ENCODE assay signal across 11 mouse cellular contexts in genomic region chr3:118680803-118681202, GRCm38 (mm10).
A peak's percentile ranks its signal among the peaks of the same experiment; 100 is the strongest.
DNase-seq lines count a peak whose midpoint lies in the region; ATAC-seq and TF ChIP-seq lines count a peak whose summit lies in the region.
"Had no signal": no experiment of that assay in that cellular context is flagged by ENCODE, and none has a peak within 500 bp of the region (broad histone marks: within the 10 kb centered on the region; RNA-seq: fewer than 3 reads in every experiment).

No protein-coding gene starts in this region.

- H3K27me3 ChIP-seq in hindbrain, embryonic 11.5 days (ENCODE audit: control insufficient read depth, insufficient read depth, low read length) = no peaks in the 10 kb centered on the region
- H3K27me3 ChIP-seq in hindbrain, embryonic 14.5 days (ENCODE audit: control insufficient read depth, insufficient read depth, low read length) = no peaks in the 10 kb centered on the region
- no peaks in the 10 kb centered on the region for H3K27me3 ChIP-seq in CH12.LX (replicated peaks)
- H3K27me3 ChIP-seq: embryonic facial prominence, embryonic 13.5 days had no signal

- TF ChIP-seq CTCF in CH12.LX (conservative IDR thresholded peaks at IDR 0.05 in 1 of 2, IDR thresholded peaks at IDR 0.05 in 1 of 2; ENCODE audit: low read depth in 2 of 2, low read length in 2 of 2) = no peak
- peak; percentile 8; the same call in 1 of the 2 replicates for TF ChIP-seq CTCF in lung, adult 2 months (IDR thresholded peaks at IDR 0.05; ENCODE audit: insufficient read depth, low read length)

- 62% methylated on average over 4 of the region's 4 CpGs for WGBS in hindbrain, embryonic 11.5 days
- 57% methylated on average over 4 of the region's 4 CpGs for WGBS in hindbrain, embryonic 14.5 days
- whole genome bisulfite sequencing in lung, adult 2 months = 47% methylated on average over 4 of the region's 4 CpGs

- no peak for TF ChIP-seq EP300 in CH12.LX (IDR thresholded peaks at IDR 0.05; ENCODE audit: low read length)

- no peak overlapping the region for H3K4me2 ChIP-seq in hindbrain, embryonic 11.5 days (replicated peaks; ENCODE audit: low read depth, low read length)
- no peak overlapping the region for H3K4me2 ChIP-seq in hindbrain, embryonic 14.5 days (replicated peaks)
- H3K4me2 ChIP-seq in CH12.LX (ENCODE audit: insufficient read depth, low read depth, poor library complexity, severe bottlenecking) = no peak overlapping the region
- H3K4me2 ChIP-seq: embryonic facial prominence, embryonic 13.5 days had no signal

- H3K4me3 ChIP-seq in hindbrain, embryonic 11.5 days (ENCODE audit: low read depth, low read length) = no peak overlapping the region
- no peak overlapping the region for H3K4me3 ChIP-seq in hindbrain, embryonic 14.5 days (replicated peaks; ENCODE audit: low read length)
- no peak overlapping the region for H3K4me3 ChIP-seq in CH12.LX (replicated peaks in 1 of 3; ENCODE audit: low read depth in 2 of 3, low read length in 2 of 3, poor library complexity in 1 of 3)
- H3K4me3 ChIP-seq in lung, adult 2 months (replicated peaks; ENCODE audit: extremely low read depth, low read depth, low read length) = no peak overlapping the region
- H3K4me3 ChIP-seq: embryonic facial prominence, embryonic 13.5 days; hindbrain, embryonic 10.5 days had no signal

- no peaks in the 10 kb centered on the region for H3K9me3 ChIP-seq in hindbrain, embryonic 11.5 days (ENCODE audit: control insufficient read depth, low read length)
- H3K9me3 ChIP-seq in hindbrain, embryonic 14.5 days (ENCODE audit: control insufficient read depth, low read length) = no peaks in the 10 kb centered on the region
- peaks cover 3% of the 10 kb centered on the region for H3K9me3 ChIP-seq in CH12.LX (replicated peaks; ENCODE audit: low read length)
- H3K9me3 ChIP-seq: embryonic facial prominence, embryonic 13.5 days; hindbrain, embryonic 10.5 days had no signal

- peak; percentile 13 for TF ChIP-seq RAD21 in CH12.LX (IDR thresholded peaks at IDR 0.05; ENCODE audit: low read depth, low read length)

- dilution Hi-C loops in CH12.LX (cut with MboI; ENCODE audit: extremely low pct_ligation_motif_present, extremely low pct_unique_long_range_greater_than_20kb, low sequenced_read_pairs) = no loop called here

- H3K27ac ChIP-seq in hindbrain, embryonic 11.5 days (ENCODE audit: low read depth, low read length) = no peak overlapping the region
- no peak overlapping the region for H3K27ac ChIP-seq in hindbrain, embryonic 14.5 days
- no peak overlapping the region for H3K27ac ChIP-seq in CH12.LX (ENCODE audit: insufficient read depth, low read depth)
- H3K27ac ChIP-seq: embryonic facial prominence, embryonic 13.5 days; hindbrain, embryonic 10.5 days; macrophage had no signal

- in situ Hi-C loops in CH12.LX (cut with MboI; ENCODE audit: low pct_ligation_motif_present, low pct_unique_long_range_greater_than_20kb, low sequenced_read_pairs) = no loop called here

- ATAC-seq in hindbrain, embryonic 11.5 days (ENCODE audit: low FRiP score) = no peak
- ATAC-seq in hindbrain, embryonic 14.5 days (ENCODE audit: low FRiP score) = no peak
- ATAC-seq: activated CD4-positive, CD25-positive, alpha-beta regulatory T cell, adult 4 months had no signal

- H3K36me3 ChIP-seq in hindbrain, embryonic 11.5 days (ENCODE audit: control insufficient read depth, insufficient read depth, low read length) = no peaks in the 10 kb centered on the region
- no peaks in the 10 kb centered on the region for H3K36me3 ChIP-seq in hindbrain, embryonic 14.5 days (replicated peaks; ENCODE audit: control insufficient read depth, insufficient read depth)
- no peaks in the 10 kb centered on the region for H3K36me3 ChIP-seq in CH12.LX (replicated peaks in 1 of 2; ENCODE audit: control insufficient read depth in 1 of 2, insufficient read depth in 1 of 2, low read length in 1 of 2)
- H3K36me3 ChIP-seq: embryonic facial prominence, embryonic 13.5 days; hindbrain, embryonic 10.5 days had no signal

- peak; percentile 33 for DNase-seq in hindbrain, embryonic 11.5 days (ENCODE audit: low spot score)
- DNase-seq in hindbrain, embryonic 14.5 days (ENCODE audit: low spot score) = no peak
- DNase-seq in CH12.LX (ENCODE audit: extremely low read depth) = peak; percentile 6
- DNase-seq in MN1 (ENCODE audit: low spot score) = peak; percentile 56
- DNase-seq in lung, adult 2 months = no peak
- DNase-seq in thymus, postnatal 4 days = no peak
- DNase-seq in left cerebral cortex, adult 8-10 months (ENCODE audit: low spot score in 2 of 2) = no peak

- H3K4me1 ChIP-seq in hindbrain, embryonic 11.5 days (replicated peaks; ENCODE audit: control insufficient read depth, insufficient read depth, low read length) = no peaks in the 10 kb centered on the region
- H3K4me1 ChIP-seq in hindbrain, embryonic 14.5 days (replicated peaks; ENCODE audit: control insufficient read depth, insufficient read depth, low read length) = peaks cover 8% of the 10 kb centered on the region; the same call in 1 of the 2 replicates
- no peaks in the 10 kb centered on the region for H3K4me1 ChIP-seq in CH12.LX (ENCODE audit: control insufficient read depth in 1 of 2, insufficient read depth in 2 of 2)
- no peaks in the 10 kb centered on the region for H3K4me1 ChIP-seq in lung, adult 2 months (ENCODE audit: control insufficient read depth, insufficient read depth, low read length)
- H3K4me1 ChIP-seq: embryonic facial prominence, embryonic 13.5 days had no signal

- H3K9ac ChIP-seq in hindbrain, embryonic 11.5 days (ENCODE audit: low read depth, low read length) = no peak overlapping the region
- H3K9ac ChIP-seq in hindbrain, embryonic 14.5 days = no peak overlapping the region
- H3K9ac ChIP-seq in CH12.LX (ENCODE audit: insufficient read depth, low read depth) = no peak overlapping the region
- H3K9ac ChIP-seq: embryonic facial prominence, embryonic 13.5 days had no signal

- TF ChIP-seq POLR2A in CH12.LX (IDR thresholded peaks at IDR 0.05; ENCODE audit: low read depth, low read length) = no peak
- no peak for TF ChIP-seq POLR2A in lung, adult 2 months (IDR thresholded peaks at IDR 0.05; ENCODE audit: borderline replicate concordance, extremely low read depth, low read depth, low read length)

- H3K79me2 ChIP-seq in CH12.LX (replicated peaks; ENCODE audit: control insufficient read depth, extremely low read depth, insufficient read depth, poor library complexity, severe bottlenecking) = no peaks in the 10 kb centered on the region

TF ChIP-seq in CH12.LX, 34 proteins besides CTCF, POLR2A, EP300 and RAD21:
- TF ChIP-seq MAFK (IDR thresholded peaks at IDR 0.05; ENCODE audit: insufficient replicate concordance, low read length) = no peak
- no peak for TF ChIP-seq POLR2AphosphoS2 (IDR thresholded peaks at IDR 0.05; ENCODE audit: low read depth, low read length)
- no peak for TF ChIP-seq JUN (IDR thresholded peaks at IDR 0.05; ENCODE audit: insufficient read depth, low read depth, low read length)
TF ChIP-seq in CH12.LX: peak in this region for 0.

Comparison
In these comparisons a context has a peak if more than half of its experiments do, and no peak if none do; other contexts are left out.
1. DNase-seq: peak in hindbrain, embryonic 11.5 days (single experiment), CH12.LX (single experiment) and MN1 (single experiment); none in hindbrain, embryonic 14.5 days (single experiment), lung, adult 2 months (single experiment), thymus, postnatal 4 days (single experiment) and left cerebral cortex, adult 8-10 months (0 of 2).